Mouse (Mus musculus): ENCODE measurements at regions not wholly inside any gene's neighbourhood (a gene's known extent, or its start where the extent isn't known, plus 50 kb on each side); places are given as distances from the start of the nearest gene placed in this dataset.

- no peaks in the 10 kb centered on the region for H3K9me3 ChIP-seq
- no peak overlapping the region for H3K4me3 ChIP-seq
- H3K36me3 ChIP-seq = no peaks in the 10 kb centered on the region
- peaks cover 8% of the 10 kb centered on the region; the same call in 1 of the 2 replicates for H3K4me1 ChIP-seq
- ATAC-seq (ENCODE audit: low FRiP score, low read depth) = no peak
- H3K4me2 ChIP-seq (replicated peaks) = no peak overlapping the region
- no peaks in the 10 kb centered on the region for H3K27me3 ChIP-seq
- H3K27ac ChIP-seq = no peak overlapping the region
- no peak overlapping the region for H3K9ac ChIP-seq
These were observed 222.5 kb downstream of the Snx13 start for GRCm38 (mm10) chr12:35269465-35269864.

GRCm38 (mm10) chr12:35268006-35268405 is 221.0 kb downstream of the Snx13 start:
- no peaks in the 10 kb centered on the region for H3K27me3 ChIP-seq
- peaks cover 8% of the 10 kb centered on the region; the same call in 1 of the 2 replicates for H3K4me1 ChIP-seq
- no peaks in the 10 kb centered on the region for H3K36me3 ChIP-seq
- no peak for ATAC-seq (ENCODE audit: low FRiP score, low read depth)
- 59% methylated on average over 2 of the region's 2 CpGs for WGBS
- no peaks in the 10 kb centered on the region for H3K9me3 ChIP-seq
- no peak overlapping the region for H3K9ac ChIP-seq
- H3K4me3 ChIP-seq = no peak overlapping the region
- no peak overlapping the region for H3K4me2 ChIP-seq (replicated peaks)
- H3K27ac ChIP-seq = no peak overlapping the region

- Histone ChIP-seq H3K9ac (no peak overlapping the region), H3K27me3 (no peaks in the 10 kb centered on the region), H3K4me1 (peaks cover 8% of the 10 kb centered on the region; the same call in 1 of the 2 replicates), H3K36me3 (no peaks in the 10 kb centered on the region), H3K4me2 (replicated peaks) (no peak overlapping the region), H3K4me3 (no peak overlapping the region), H3K27ac (no peak overlapping the region), H3K9me3 (no peaks in the 10 kb centered on the region)
- no peak for ATAC-seq (ENCODE audit: low FRiP score, low read depth)
- WGBS = 49% methylated on average over 6 of the region's 6 CpGs
These were observed 220.2 kb downstream of the Snx13 start for GRCm38 (mm10) chr12:35267023-35267654.

- no peak overlapping the region for H3K9ac ChIP-seq
- H3K4me1 ChIP-seq = no peaks in the 10 kb centered on the region
- no peak for ATAC-seq (ENCODE audit: low FRiP score, low read depth)
- no peak overlapping the region for H3K4me3 ChIP-seq
- no peaks in the 10 kb centered on the region for H3K27me3 ChIP-seq
- no peaks in the 10 kb centered on the region for H3K9me3 ChIP-seq
- no peaks in the 10 kb centered on the region for H3K36me3 ChIP-seq
- no peak overlapping the region for H3K27ac ChIP-seq
- H3K4me2 ChIP-seq (replicated peaks) = no peak overlapping the region
These were observed 212.8 kb downstream of the Snx13 start for GRCm38 (mm10) chr12:35259781-35260180.

- no peak overlapping the region for H3K9ac ChIP-seq
- no peak for ATAC-seq (ENCODE audit: low FRiP score, low read depth)
- no peaks in the 10 kb centered on the region for H3K27me3 ChIP-seq
- no peaks in the 10 kb centered on the region for H3K36me3 ChIP-seq
- no peak overlapping the region for H3K27ac ChIP-seq
- no peak overlapping the region for H3K4me3 ChIP-seq
- 78% methylated on average over 2 of the region's 2 CpGs for WGBS
- no peaks in the 10 kb centered on the region; the same call in 1 of the 2 replicates for H3K9me3 ChIP-seq
- H3K4me2 ChIP-seq (replicated peaks) = no peak overlapping the region
- no peaks in the 10 kb centered on the region for H3K4me1 ChIP-seq
These were observed 208.9 kb downstream of the Snx13 start for GRCm38 (mm10) chr12:35255723-35256401.

GRCm38 (mm10) chr12:35248476-35248875 is 201.5 kb downstream of the Snx13 start:
- H3K36me3 ChIP-seq = no peaks in the 10 kb centered on the region
- no peak overlapping the region for H3K4me2 ChIP-seq (replicated peaks)
- no peak overlapping the region for H3K4me3 ChIP-seq
- no peak overlapping the region for H3K27ac ChIP-seq
- no peaks in the 10 kb centered on the region; the same call in 1 of the 2 replicates for H3K9me3 ChIP-seq
- 84% methylated on average over 5 of the region's 5 CpGs for WGBS
- H3K4me1 ChIP-seq = no peaks in the 10 kb centered on the region
- ATAC-seq (ENCODE audit: low FRiP score, low read depth) = no peak
- no peak overlapping the region for H3K9ac ChIP-seq
- H3K27me3 ChIP-seq = no peaks in the 10 kb centered on the region

GRCm38 (mm10) chr12:35246226-35247014 is 199.4 kb downstream of the Snx13 start:
- Histone ChIP-seq H3K27me3 (no peaks in the 10 kb centered on the region), H3K9me3 (no peaks in the 10 kb centered on the region), H3K9ac (no peak overlapping the region), H3K4me2 (replicated peaks) (no peak overlapping the region), H3K27ac (no peak overlapping the region), H3K4me1 (no peaks in the 10 kb centered on the region), H3K36me3 (no peaks in the 10 kb centered on the region), H3K4me3 (no peak overlapping the region)
- peak; percentile 71 for ATAC-seq (ENCODE audit: low FRiP score, low read depth)
- 65% methylated on average over 5 of the region's 5 CpGs for WGBS

GRCm38 (mm10) chr12:35232322-35232673 is 185.3 kb downstream of the Snx13 start:
- Histone ChIP-seq H3K4me3 (no peak overlapping the region), H3K9me3 (no peaks in the 10 kb centered on the region), H3K4me1 (peaks cover 3% of the 10 kb centered on the region; the same call in 1 of the 2 replicates), H3K27me3 (no peaks in the 10 kb centered on the region), H3K27ac (no peak overlapping the region), H3K9ac (no peak overlapping the region), H3K36me3 (no peaks in the 10 kb centered on the region), H3K4me2 (replicated peaks) (no peak overlapping the region)
- no peak for ATAC-seq (ENCODE audit: low FRiP score, low read depth)
- WGBS = 37% methylated on average over 2 of the region's 2 CpGs

- Histone ChIP-seq H3K36me3 (no peaks in the 10 kb centered on the region), H3K27ac (no peak overlapping the region), H3K4me1 (peaks cover 3% of the 10 kb centered on the region; the same call in 1 of the 2 replicates), H3K9ac (no peak overlapping the region), H3K4me3 (no peak overlapping the region), H3K27me3 (no peaks in the 10 kb centered on the region), H3K9me3 (no peaks in the 10 kb centered on the region), H3K4me2 (replicated peaks) (no peak overlapping the region)
- ATAC-seq (ENCODE audit: low FRiP score, low read depth) = no peak
These were observed 184.7 kb downstream of the Snx13 start for GRCm38 (mm10) chr12:35231414-35232321.

GRCm38 (mm10) chr12:35220429-35220828 is 173.4 kb downstream of the Snx13 start:
- H3K36me3 ChIP-seq = no peaks in the 10 kb centered on the region
- H3K9ac ChIP-seq = no peak overlapping the region
- no peaks in the 10 kb centered on the region for H3K9me3 ChIP-seq
- H3K4me2 ChIP-seq (replicated peaks) = no peak overlapping the region
- no peak for ATAC-seq (ENCODE audit: low FRiP score, low read depth)
- no peaks in the 10 kb centered on the region for H3K4me1 ChIP-seq
- H3K4me3 ChIP-seq = no peak overlapping the region
- no peak overlapping the region for H3K27ac ChIP-seq
- no peaks in the 10 kb centered on the region for H3K27me3 ChIP-seq

GRCm38 (mm10) chr12:35220002-35220401 is 173.0 kb downstream of the Snx13 start:
- H3K36me3 ChIP-seq = no peaks in the 10 kb centered on the region
- H3K27me3 ChIP-seq = no peaks in the 10 kb centered on the region
- H3K4me3 ChIP-seq = no peak overlapping the region
- H3K4me1 ChIP-seq = no peaks in the 10 kb centered on the region
- no peak for ATAC-seq (ENCODE audit: low FRiP score, low read depth)
- no peak overlapping the region for H3K9ac ChIP-seq
- H3K4me2 ChIP-seq (replicated peaks) = no peak overlapping the region
- no peak overlapping the region for H3K27ac ChIP-seq
- H3K9me3 ChIP-seq = no peaks in the 10 kb centered on the region

- Histone ChIP-seq H3K4me2 (replicated peaks) (no peak overlapping the region), H3K9ac (no peak overlapping the region), H3K27ac (no peak overlapping the region), H3K27me3 (no peaks in the 10 kb centered on the region), H3K4me3 (no peak overlapping the region), H3K36me3 (no peaks in the 10 kb centered on the region), H3K9me3 (no peaks in the 10 kb centered on the region), H3K4me1 (no peaks in the 10 kb centered on the region)
- no peak for ATAC-seq (ENCODE audit: low FRiP score, low read depth)
- WGBS = 83% methylated on average over 2 of the region's 2 CpGs
These were observed 169.7 kb downstream of the Snx13 start for GRCm38 (mm10) chr12:35216725-35217124.

Data from limb, embryonic 13.5 days (tissue).